Comparison of ENCODE assay signal across 15 mouse cellular contexts in the genomic region with DNA sequence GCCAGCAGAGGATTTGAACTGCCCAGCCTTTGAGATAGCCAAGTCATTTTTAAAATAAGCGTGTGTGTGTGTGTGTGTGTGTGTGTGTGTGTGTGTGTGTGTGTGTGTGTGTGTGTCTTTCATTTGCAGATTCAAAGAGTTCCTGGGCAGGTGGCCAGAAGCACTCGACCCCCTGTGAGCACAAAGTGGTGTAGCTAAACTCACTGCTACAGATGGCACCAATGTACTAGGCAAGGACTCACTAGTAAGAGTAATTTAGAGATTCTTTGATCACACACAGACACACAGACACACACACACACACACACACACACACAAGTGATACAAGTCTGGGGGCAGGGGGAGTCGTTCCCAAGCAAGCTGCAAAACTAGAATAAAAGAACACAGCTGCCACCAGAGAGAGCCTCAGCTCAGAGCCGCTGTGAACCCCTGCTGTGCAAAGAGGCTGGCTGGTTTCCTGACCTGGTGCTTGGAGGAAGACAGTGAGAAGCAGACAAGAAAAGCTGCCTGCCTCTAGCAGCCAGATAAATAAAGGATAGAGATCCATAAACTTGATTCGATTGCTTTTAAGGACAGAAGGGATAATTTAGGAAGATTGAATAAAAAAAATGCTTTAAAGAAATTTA. TPM values are rescaled to one million over a fixed set of nuclear protein-coding genes. Genes with fewer than 3 reads are reported as not detected.
DNase-seq lines count a peak whose midpoint lies in the region; ATAC-seq and TF ChIP-seq lines count a peak whose summit lies in the region.
"Had no signal": no experiment of that assay in that cellular context is flagged by ENCODE, and none has a peak within 500 bp of the region (broad histone marks: within the 10 kb centered on the region; RNA-seq: fewer than 3 reads in every experiment).

No protein-coding gene starts in this region.

- peak; percentile 66 for DNase-seq in forebrain, embryonic 14.5 days (ENCODE audit: low spot score)
- peak; percentile 32 for DNase-seq in lung, postnatal 10 days
- DNase-seq in lung, adult 2 months: no peak
- DNase-seq in NIH3T3 (ENCODE audit: low read depth): peak; percentile 29
- peak; percentile 30 for DNase-seq in forelimb bud, embryonic 11.5 days (ENCODE audit: low read depth, low spot score)
- no peak for DNase-seq in frontal cortex, postnatal 36 days (ENCODE audit: low spot score in 2 of 2)
- no peak for DNase-seq in ovary, adult 18-20 months (ENCODE audit: low spot score)
- DNase-seq: adrenal gland, postnatal 36 days; cerebellum, adult 11 months; gastrocnemius, postnatal 25 days; liver; thymus, adult 18-20 months had no signal

- H3K9me3 ChIP-seq in forebrain, embryonic 14.5 days (replicated peaks; ENCODE audit: control insufficient read depth, low read length): no peaks in the 10 kb centered on the region
- no peaks in the 10 kb centered on the region for H3K9me3 ChIP-seq in forebrain, embryonic 16.5 days (ENCODE audit: control insufficient read depth, low read length)

- no peaks in the 10 kb centered on the region for H3K27me3 ChIP-seq in forebrain, embryonic 14.5 days (replicated peaks; ENCODE audit: control insufficient read depth, insufficient read depth, low read length)
- H3K27me3 ChIP-seq in forebrain, embryonic 16.5 days (replicated peaks; ENCODE audit: control insufficient read depth, insufficient read depth, low read length): no peaks in the 10 kb centered on the region

- no peak for TF ChIP-seq POLR2A in lung, adult 2 months (IDR thresholded peaks at IDR 0.05; ENCODE audit: borderline replicate concordance, extremely low read depth, low read depth, low read length)

- H3K4me2 ChIP-seq in forebrain, embryonic 14.5 days (ENCODE audit: low read length): no peak overlapping the region
- H3K4me2 ChIP-seq in forebrain, embryonic 16.5 days (ENCODE audit: low read length): no peak overlapping the region

- no peaks in the 10 kb centered on the region for H3K4me1 ChIP-seq in forebrain, embryonic 14.5 days (ENCODE audit: control insufficient read depth, insufficient read depth, low read length)
- no peaks in the 10 kb centered on the region for H3K4me1 ChIP-seq in forebrain, embryonic 16.5 days (replicated peaks; ENCODE audit: control insufficient read depth, insufficient read depth, low read length)
- H3K4me1 ChIP-seq in lung, adult 2 months (ENCODE audit: control insufficient read depth, insufficient read depth, low read length): no peaks in the 10 kb centered on the region

- 19% methylated on average over 5 of the region's 5 CpGs for WGBS in forebrain, embryonic 14.5 days
- 20% methylated on average over 5 of the region's 5 CpGs for WGBS in forebrain, embryonic 16.5 days
- 26% methylated on average over 5 of the region's 5 CpGs for WGBS in lung, adult 2 months

- no peak overlapping the region for H3K4me3 ChIP-seq in forebrain, embryonic 14.5 days (ENCODE audit: low read depth, low read length)
- no peak overlapping the region for H3K4me3 ChIP-seq in forebrain, embryonic 16.5 days (replicated peaks; ENCODE audit: low read length)
- H3K4me3 ChIP-seq in lung, adult 2 months (replicated peaks; ENCODE audit: extremely low read depth, low read depth, low read length): no peak overlapping the region

- H3K9ac ChIP-seq in forebrain, embryonic 14.5 days (ENCODE audit: low read length): no peak overlapping the region
- H3K9ac ChIP-seq in forebrain, embryonic 16.5 days (replicated peaks; ENCODE audit: low read depth, low read length): no peak overlapping the region

- ATAC-seq in forebrain, embryonic 14.5 days: no peak; the same call in 1 of the 2 replicates
- no peak for ATAC-seq in forebrain, embryonic 16.5 days

- no peak for TF ChIP-seq CTCF in lung, adult 2 months (IDR thresholded peaks at IDR 0.05; ENCODE audit: insufficient read depth, low read length)

- H3K36me3 ChIP-seq in forebrain, embryonic 14.5 days (ENCODE audit: control insufficient read depth, insufficient read depth, low read length): no peaks in the 10 kb centered on the region
- no peaks in the 10 kb centered on the region for H3K36me3 ChIP-seq in forebrain, embryonic 16.5 days (ENCODE audit: control insufficient read depth, insufficient read depth)

- no peak overlapping the region for H3K27ac ChIP-seq in forebrain, embryonic 14.5 days (ENCODE audit: low read depth, low read length)
- H3K27ac ChIP-seq in forebrain, embryonic 16.5 days (ENCODE audit: low read length): no peak overlapping the region
- H3K27ac ChIP-seq: kidney, postnatal 0 days; macrophage had no signal

RNA-seq across cellular contexts. Expression of a gene that starts 19.3 kb away (rescaled TPM):
- 0.88 and 1.3 TPM in 2 replicates for polyA plus RNA-seq in forebrain, embryonic 14.5 days (2014; fragmentation: Nextera tagmentation; extraction: Ambion mirVana)
- polyA plus RNA-seq in forebrain, embryonic 16.5 days (2015; fragmentation: Nextera tagmentation; extraction: Ambion mirVana): 0.84 and 1.7 TPM in 2 replicates
- 8.0 and 12.1 TPM in 2 replicates for polyA plus RNA-seq in lung, adult 2 months (2012; rRNA removed)

RNA-seq across cellular contexts. Expression of a gene that starts 26.4 kb away (rescaled TPM):
- 4.0 and 7.0 TPM in 2 replicates for polyA plus RNA-seq in forebrain, embryonic 14.5 days (2014; fragmentation: Nextera tagmentation; extraction: Ambion mirVana)
- polyA plus RNA-seq in forebrain, embryonic 16.5 days (2015; fragmentation: Nextera tagmentation; extraction: Ambion mirVana): 5.9 and 6.6 TPM in 2 replicates
- 10.9 and 12.8 TPM in 2 replicates for polyA plus RNA-seq in lung, adult 2 months (2012; rRNA removed)

Comparison
In these comparisons a context has a peak if more than half of its experiments do, and no peak if none do; other contexts are left out.
1. DNase-seq: peak in forebrain, embryonic 14.5 days (single experiment), lung, postnatal 10 days (single experiment), NIH3T3 (single experiment) and forelimb bud, embryonic 11.5 days (single experiment); none in lung, adult 2 months (single experiment), frontal cortex, postnatal 36 days (0 of 2) and ovary, adult 18-20 months (single experiment).